Mouse (Mus musculus) midbrain, embryonic 13.5 days (tissue): ENCODE measurements around the gene Olfr444. TPM values are rescaled to one million over a fixed set of nuclear protein-coding genes. Genes with fewer than 3 reads are reported as not detected.

Source experiments
- ATAC-seq: fragments of 200-750 bp; cut with Nextera tagmentation; 2 replicates; pipeline ENCODE4 v1.8.0; 2017; ENCODE audit warnings: mild to moderate bottlenecking, moderate TSS enrichment, moderate library complexity
- H3K27ac ChIP-seq: fragments of 300-500 bp; sonication (generic); 2 replicates; pipeline ENCODE4 v1.5.1; 2015; ENCODE audit warnings: inconsistent platforms, mild to moderate bottlenecking, moderate library complexity
- H3K27me3 ChIP-seq: fragments of 300-500 bp; sonication (generic); 2 replicates; pipeline ENCODE4 v1.6.1; 2015; ENCODE audit warnings: mild to moderate bottlenecking, inconsistent platforms
- H3K36me3 ChIP-seq: fragments of 300-500 bp; sonication (generic); 2 replicates; pipeline ENCODE4 v1.6.1; 2015; ENCODE audit warnings: mild to moderate bottlenecking, inconsistent platforms
- H3K4me1 ChIP-seq: fragments of 300-500 bp; sonication (generic); replicated peaks from 2 replicates; pipeline ENCODE4 v1.6.1; 2015; ENCODE audit warnings: inconsistent platforms
- H3K4me2 ChIP-seq: fragments of 300-500 bp; sonication (generic); replicated peaks from 2 replicates; pipeline ENCODE4 v1.6.1; 2015; ENCODE audit warnings: moderate library complexity, mild to moderate bottlenecking, inconsistent platforms
- H3K4me3 ChIP-seq: fragments of 300-500 bp; sonication (generic); replicated peaks from 2 replicates; pipeline ENCODE4 v1.5.1; 2015; ENCODE audit warnings: mild to moderate bottlenecking, inconsistent platforms
- H3K9ac ChIP-seq: fragments of 300-500 bp; sonication (generic); replicated peaks from 2 replicates; pipeline ENCODE4 v1.6.1; 2015; ENCODE audit warnings: mild to moderate bottlenecking, inconsistent platforms
- H3K9me3 ChIP-seq: fragments of 300-500 bp; sonication (generic); 2 replicates; pipeline ENCODE4 v1.6.1; 2016; ENCODE audit warnings: mild to moderate bottlenecking, inconsistent platforms
- WGBS: fragments of 180-500 bp; shearing (Covaris S2); methylation state at CpG from one replicate; pipeline ENCODE4 v1.1.7; 2015; 5-methylcytosine and 5-hydroxymethylcytosine counted together
- polyA plus RNA-seq: library from polyadenylated mRNA; unstranded; fragments of >200 nt; fragmentation: Nextera tagmentation; extraction: Ambion mirVana; gene quantifications from 2 replicates; pipeline ENCODE4 v1.2.1, GENCODE M21; 2015

Gene Olfr444
- not detected in 2 replicates for polyA plus RNA-seq

DNA sequence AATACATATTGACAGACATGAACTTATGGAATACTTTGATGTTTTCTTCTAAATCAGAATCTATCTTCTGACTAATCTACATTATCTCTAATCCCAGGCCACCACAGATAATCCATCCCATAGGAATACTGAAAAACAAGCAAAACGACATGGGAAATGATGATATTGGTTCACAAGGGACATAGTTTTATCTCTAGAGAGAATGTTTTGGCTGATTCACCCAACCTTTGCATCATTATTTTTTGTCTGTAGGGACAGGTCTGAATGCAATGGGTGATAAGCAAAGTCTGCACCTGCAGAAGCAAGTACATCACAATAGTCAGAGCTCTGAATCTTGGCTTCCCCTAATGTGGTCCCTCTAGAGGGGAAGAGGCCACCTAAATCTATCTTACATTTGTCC is at the start of gene Olfr444:
TSS of gene Olfr444 (plus strand) at position 301 of the 400 bp plus-strand sequence.
- no peaks in the 10 kb centered on the region for H3K27me3 ChIP-seq
- H3K36me3 ChIP-seq: no peaks in the 10 kb centered on the region
- no peak within 1 kb of the TSS for H3K4me3 ChIP-seq
- no peak within 1 kb of the TSS for H3K9ac ChIP-seq
- H3K4me2 ChIP-seq: no peak within 1 kb of the TSS
- no peaks in the 10 kb centered on the region for H3K9me3 ChIP-seq
- WGBS: 76% methylated on average over 1 of the region's 1 CpGs
- no peaks in the 10 kb centered on the region for H3K4me1 ChIP-seq
- no peak within 1 kb of the TSS for H3K27ac ChIP-seq
- ATAC-seq: no peak

GRCm38 (mm10) chr6:42900345-42900744 is 48.5 kb upstream of the Olfr444 start:
- 33% methylated on average over 1 of the region's 1 CpGs for WGBS
- Histone ChIP-seq H3K27ac (no peak overlapping the region), H3K9ac (no peak overlapping the region), H3K9me3 (no peaks in the 10 kb centered on the region), H3K4me3 (no peak overlapping the region), H3K4me2 (no peak overlapping the region), H3K27me3 (no peaks in the 10 kb centered on the region), H3K4me1 (no peaks in the 10 kb centered on the region), H3K36me3 (no peaks in the 10 kb centered on the region)
- ATAC-seq: no peak

GRCm38 (mm10) chr6:42908578-42908977 is 40.3 kb upstream of the Olfr444 start, which contains the start of gene Olfr447:
Gene Olfr447, plus strand, starts transcription at chr6:42908878.
- no peaks in the 10 kb centered on the region for H3K4me1 ChIP-seq
- H3K36me3 ChIP-seq: no peaks in the 10 kb centered on the region
- no peak for ATAC-seq
- H3K9me3 ChIP-seq: no peaks in the 10 kb centered on the region
- no peak within 1 kb of the TSS for H3K27ac ChIP-seq
- H3K27me3 ChIP-seq: no peaks in the 10 kb centered on the region
- no peak within 1 kb of the TSS for H3K4me2 ChIP-seq
- no peak within 1 kb of the TSS for H3K9ac ChIP-seq
- H3K4me3 ChIP-seq: no peak within 1 kb of the TSS

DNA sequence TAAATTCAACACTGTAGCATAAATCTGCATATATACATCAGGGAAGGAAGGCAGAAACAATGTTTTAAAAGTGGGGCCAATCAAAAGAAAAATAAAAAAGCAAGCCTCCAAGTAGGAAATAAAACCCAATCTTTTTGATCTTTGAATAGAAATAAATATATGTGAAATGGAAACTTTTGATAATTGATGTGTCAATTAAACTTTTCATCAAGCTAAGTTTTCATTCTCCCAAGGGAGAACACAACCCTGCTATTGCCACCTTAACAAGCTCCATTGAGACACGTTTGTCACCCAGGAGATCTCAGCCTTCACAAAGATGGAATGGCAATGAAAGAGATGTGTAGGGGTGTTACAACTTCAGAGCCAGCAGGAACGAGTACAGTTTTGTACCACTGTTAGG is 27.8 kb upstream of the Olfr444 start, which contains the start of gene Olfr446:
TSS of gene Olfr446 (plus strand) at position 301 of the 400 bp plus-strand sequence.
- no peaks in the 10 kb centered on the region for H3K9me3 ChIP-seq
- no peaks in the 10 kb centered on the region for H3K4me1 ChIP-seq
- no peak within 1 kb of the TSS for H3K4me2 ChIP-seq
- WGBS: 68% methylated on average over 2 of the region's 2 CpGs
- no peak for ATAC-seq
- no peak within 1 kb of the TSS for H3K4me3 ChIP-seq
- no peak within 1 kb of the TSS for H3K9ac ChIP-seq
- H3K27ac ChIP-seq: no peak within 1 kb of the TSS
- no peaks in the 10 kb centered on the region for H3K36me3 ChIP-seq
- H3K27me3 ChIP-seq: no peaks in the 10 kb centered on the region

GRCm38 (mm10) chr6:42980377-42980776 is 31.5 kb downstream of the Olfr444 start:
- H3K4me1 ChIP-seq: no peaks in the 10 kb centered on the region
- H3K27ac ChIP-seq: no peak overlapping the region
- ATAC-seq: peak; percentile 43; the same call in 1 of the 2 replicates
- no peaks in the 10 kb centered on the region for H3K9me3 ChIP-seq
- H3K9ac ChIP-seq: no peak overlapping the region
- no peak overlapping the region for H3K4me3 ChIP-seq
- H3K36me3 ChIP-seq: no peaks in the 10 kb centered on the region
- H3K4me2 ChIP-seq: no peak overlapping the region
- H3K27me3 ChIP-seq: no peaks in the 10 kb centered on the region

Other genes starting within 250 kb of the Olfr444 start
- gene Tcaf1, start 239.0 kb upstream of the Olfr444 start, polyA plus RNA-seq: 246 and 247 TPM in 2 replicates
- gene Olfr453, start 209.7 kb upstream of the Olfr444 start, polyA plus RNA-seq: not detected in 2 replicates
- gene Olfr38, start 192.7 kb upstream of the Olfr444 start, polyA plus RNA-seq: not detected in 2 replicates
- gene Olfr452, start 164.0 kb upstream of the Olfr444 start, polyA plus RNA-seq: not detected in 2 replicates
- gene Olfr450, start 137.1 kb upstream of the Olfr444 start, polyA plus RNA-seq: not detected in 2 replicates
- not detected in 2 replicates for gene Olfr449, start 114.7 kb upstream of the Olfr444 start, polyA plus RNA-seq
- gene Olfr448, start 58.6 kb upstream of the Olfr444 start, polyA plus RNA-seq: not detected in 2 replicates
- not detected in 2 replicates for gene Olfr447, start 40.2 kb upstream of the Olfr444 start, polyA plus RNA-seq
- gene Olfr446, start 27.7 kb upstream of the Olfr444 start, polyA plus RNA-seq: not detected in 2 replicates
- not detected in 2 replicates for gene Olfr441, start 157.3 kb downstream of the Olfr444 start, polyA plus RNA-seq
- gene Olfr237-ps1, start 197.5 kb downstream of the Olfr444 start, polyA plus RNA-seq: not detected in 2 replicates
- not detected in 2 replicates for gene Olfr437, start 214.2 kb downstream of the Olfr444 start, polyA plus RNA-seq
- not detected in 2 replicates for gene Olfr13, start 223.1 kb downstream of the Olfr444 start, polyA plus RNA-seq
- gene Olfr435, start 248.1 kb downstream of the Olfr444 start, polyA plus RNA-seq: not detected in 2 replicates